In the genomic region with DNA sequence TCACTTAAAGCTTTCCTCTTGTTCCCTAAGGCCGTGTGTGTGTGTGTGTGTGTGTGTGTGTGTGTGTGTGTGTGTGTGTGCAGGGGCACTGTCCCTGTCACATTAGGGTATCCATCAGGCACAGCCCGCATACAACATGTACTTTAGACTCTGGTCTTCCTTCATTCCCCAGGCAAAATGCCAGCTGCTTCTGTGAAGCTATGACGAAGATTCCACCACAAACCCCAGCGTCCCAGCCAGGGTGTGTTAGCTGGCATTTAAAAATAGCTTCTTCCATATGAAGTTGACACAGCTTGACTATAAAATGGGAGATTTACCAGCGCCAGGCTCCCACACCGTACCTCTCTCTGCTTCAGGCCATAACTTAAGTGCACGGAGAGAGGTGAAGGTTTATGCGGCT, we compare ENCODE assay signal across 8 mouse cellular contexts.
DNase-seq lines count a peak whose midpoint lies in the region; ATAC-seq and TF ChIP-seq lines count a peak whose summit lies in the region.

No protein-coding gene starts in this region.

- H3K36me3 ChIP-seq in intestine, embryonic 14.5 days (ENCODE audit: control insufficient read depth, insufficient read depth, low read length), result peaks cover 15% of the 10 kb centered on the region
- no peaks in the 10 kb centered on the region for H3K36me3 ChIP-seq in intestine, embryonic 15.5 days

- no peak for TF ChIP-seq CTCF in embryonic fibroblast, embryonic 13.5 days (IDR thresholded peaks at IDR 0.05; ENCODE audit: borderline replicate concordance, insufficient read depth, low read length)

- H3K4me2 ChIP-seq in intestine, embryonic 14.5 days (ENCODE audit: low read length), result no peak overlapping the region
- no peak overlapping the region for H3K4me2 ChIP-seq in intestine, embryonic 15.5 days (replicated peaks)

- H3K27me3 ChIP-seq in intestine, embryonic 14.5 days (replicated peaks; ENCODE audit: control insufficient read depth, insufficient read depth, low read length), result no peaks in the 10 kb centered on the region
- no peaks in the 10 kb centered on the region for H3K27me3 ChIP-seq in intestine, embryonic 15.5 days (replicated peaks)

- peak overlapping the region; percentile 9; the same call in 1 of the 2 replicates for H3K27ac ChIP-seq in intestine, embryonic 14.5 days (ENCODE audit: low read depth)
- no peak overlapping the region for H3K27ac ChIP-seq in intestine, embryonic 15.5 days
- peak overlapping the region; percentile 88 for H3K27ac ChIP-seq in embryonic fibroblast, embryonic 13.5 days (ENCODE audit: insufficient read depth, low read length)

- 62% methylated on average over 8 of the region's 8 CpGs for WGBS in intestine, embryonic 14.5 days
- WGBS in intestine, embryonic 15.5 days, result 67% methylated on average over 8 of the region's 8 CpGs

- intact Hi-C loops in heart, postnatal 14 days (cut with DNase I), result no loop called here
- intact Hi-C loops in left cerebral cortex, postnatal 25 days (cut with DNase I), result no loop called here

- H3K4me3 ChIP-seq in intestine, embryonic 14.5 days (ENCODE audit: low read depth, low read length), result no peak overlapping the region
- H3K4me3 ChIP-seq in intestine, embryonic 15.5 days (replicated peaks), result no peak overlapping the region
- H3K4me3 ChIP-seq in embryonic fibroblast, embryonic 13.5 days (ENCODE audit: insufficient read depth, low read length), result no peak overlapping the region

- H3K4me1 ChIP-seq in intestine, embryonic 14.5 days (replicated peaks; ENCODE audit: control insufficient read depth, insufficient read depth, low read length), result peaks cover 5% of the 10 kb centered on the region; the same call in 1 of the 2 replicates
- H3K4me1 ChIP-seq in intestine, embryonic 15.5 days (replicated peaks), result no peaks in the 10 kb centered on the region; the same call in 1 of the 2 replicates
- peaks cover 14% of the 10 kb centered on the region; the same call in 1 of the 2 replicates for H3K4me1 ChIP-seq in embryonic fibroblast, embryonic 13.5 days (ENCODE audit: control insufficient read depth, insufficient read depth, low read length)

- DNase-seq in intestine, embryonic 14.5 days (ENCODE audit: low spot score), result no peak
- DNase-seq in heart, postnatal 14 days, result peak; percentile 51 to 68
- DNase-seq in left cerebral cortex, postnatal 25 days (ENCODE audit: low spot score in 2 of 2), result peak; percentile 86 to 97
- peak; percentile 83 for DNase-seq in right cerebral cortex, postnatal 14 days
- no peak for DNase-seq in spleen, postnatal 4 days (ENCODE audit: low spot score in 2 of 2)
- no peak for DNase-seq in thymus, postnatal 36 days

- no peak overlapping the region for H3K9ac ChIP-seq in intestine, embryonic 14.5 days (ENCODE audit: low read length)
- no peak overlapping the region for H3K9ac ChIP-seq in intestine, embryonic 15.5 days

- no peaks in the 10 kb centered on the region for H3K9me3 ChIP-seq in intestine, embryonic 14.5 days (ENCODE audit: control insufficient read depth, low read length)
- no peaks in the 10 kb centered on the region for H3K9me3 ChIP-seq in intestine, embryonic 15.5 days

- TF ChIP-seq POLR2A in embryonic fibroblast, embryonic 13.5 days (IDR thresholded peaks at IDR 0.05; ENCODE audit: low read depth, low read length), result peak; percentile 2; the same call in 1 of the 2 replicates

- no peak for ATAC-seq in intestine, embryonic 14.5 days (replicated peaks; ENCODE audit: low FRiP score, low TSS enrichment, low read depth)
- no peak for ATAC-seq in intestine, embryonic 15.5 days

Comparison
In these comparisons a context has a peak if more than half of its experiments do, and no peak if none do; other contexts are left out.
1. DNase-seq: peak in heart, postnatal 14 days (2 of 2), left cerebral cortex, postnatal 25 days (2 of 2) and right cerebral cortex, postnatal 14 days (single experiment); none in intestine, embryonic 14.5 days (single experiment), spleen, postnatal 4 days (0 of 2) and thymus, postnatal 36 days (0 of 2).